Mouse (Mus musculus) lung, embryonic 16.5 days (tissue): ENCODE data around the gene Akap10. TPM values are rescaled to one million over a fixed set of nuclear protein-coding genes. Genes with fewer than 3 reads are reported as not detected.
"Not testable (repeated sequence)": the region's sequence is repeated elsewhere in the genome, so short reads cannot be mapped to it uniquely, and the experiment has no call there.

Experiments used
- ATAC-seq: fragments of 200-750 bp; cut with Nextera tagmentation; 2 replicates; pipeline ENCODE4 v1.8.0; 2017; ENCODE audit warnings: low read depth, mild to moderate bottlenecking, moderate library complexity
- H3K27ac ChIP-seq: fragments of 300-500 bp; sonication (generic); 2 replicates; pipeline ENCODE4 v1.5.1; 2014; ENCODE audit warnings: mild to moderate bottlenecking, control low read depth, low read length
- H3K27me3 ChIP-seq: fragments of 300-500 bp; sonication (generic); 2 replicates; pipeline ENCODE4 v1.6.1; 2014; ENCODE audit warnings: low read depth, low read length, mixed read lengths; ENCODE audit not compliant: control insufficient read depth, insufficient read depth
- H3K36me3 ChIP-seq: fragments of 300-500 bp; sonication (generic); 2 replicates; pipeline ENCODE4 v1.6.1; 2014; ENCODE audit warnings: low read length; ENCODE audit not compliant: control insufficient read depth, insufficient read depth
- H3K4me1 ChIP-seq: fragments of 300-500 bp; sonication (generic); replicated peaks from 2 replicates; pipeline ENCODE4 v1.6.1; 2014; ENCODE audit warnings: low read length, mixed read lengths; ENCODE audit not compliant: control insufficient read depth, insufficient read depth
- H3K4me2 ChIP-seq: fragments of 300-500 bp; sonication (generic); 2 replicates; pipeline ENCODE4 v1.6.1; 2014; ENCODE audit warnings: low read depth, low read length, control low read depth
- H3K4me3 ChIP-seq: fragments of 300-500 bp; sonication (generic); 2 replicates; pipeline ENCODE4 v1.5.1; 2014; ENCODE audit warnings: mild to moderate bottlenecking, low read length, control low read depth
- H3K9ac ChIP-seq: fragments of 300-500 bp; sonication (generic); 2 replicates; pipeline ENCODE4 v1.6.1; 2014; ENCODE audit warnings: low read length, control low read depth
- H3K9me3 ChIP-seq: fragments of 300-500 bp; sonication (generic); 2 replicates; pipeline ENCODE4 v1.6.1; 2016; ENCODE audit warnings: low read length; ENCODE audit not compliant: control insufficient read depth
- WGBS: fragments of 180-500 bp; shearing (Covaris S2); extraction: QIAGEN DNeasy Blood & Tissue Kit; methylation state at CpG from one replicate; pipeline ENCODE4 v1.1.7; 2014; 5-methylcytosine and 5-hydroxymethylcytosine counted together
- polyA plus RNA-seq: library from polyadenylated mRNA; unstranded; fragments of >200 nt; fragmentation: Nextera tagmentation; extraction: Ambion mirVana; gene quantifications from 2 replicates; pipeline ENCODE4 v1.2.1, GENCODE M21; 2015

Gene Akap10
- polyA plus RNA-seq, 1 experiment from 2014 or later, result 15.5 TPM

GRCm38 (mm10) chr11:61853659-61854058, 76.4 kb downstream of the Akap10 start:
- WGBS, result 12% methylated on average over 5 of the region's 5 CpGs
- H3K9ac ChIP-seq, result peak overlapping the region; percentile 99
- H3K27ac ChIP-seq, result peak overlapping the region; percentile 90; the same call in 1 of the 2 replicates
- no peaks in the 10 kb centered on the region for H3K36me3 ChIP-seq
- ATAC-seq, result no peak
- H3K27me3 ChIP-seq, result no peaks in the 10 kb centered on the region
- H3K9me3 ChIP-seq, result no peaks in the 10 kb centered on the region
- H3K4me3 ChIP-seq, result peak overlapping the region; percentile 90
- peaks cover 4% of the 10 kb centered on the region; the same call in 1 of the 2 replicates for H3K4me1 ChIP-seq
- H3K4me2 ChIP-seq, result peak overlapping the region; percentile 81

- Histone ChIP-seq H3K4me2 (no peak overlapping the region), H3K4me1 (peaks cover 4% of the 10 kb centered on the region; the same call in 1 of the 2 replicates), H3K9me3 (no peaks in the 10 kb centered on the region), H3K9ac (no peak overlapping the region), H3K4me3 (no peak overlapping the region), H3K27me3 (no peaks in the 10 kb centered on the region), H3K36me3 (no peaks in the 10 kb centered on the region), H3K27ac (no peak overlapping the region)
- no peak for ATAC-seq
Observed at GRCm38 (mm10) chr11:61852916-61853315, 77.1 kb downstream of the Akap10 start.

- Histone ChIP-seq H3K4me2 (no peak overlapping the region), H3K27ac (no peak overlapping the region), H3K36me3 (no peaks in the 10 kb centered on the region), H3K9ac (no peak overlapping the region), H3K9me3 (no peaks in the 10 kb centered on the region), H3K27me3 (no peaks in the 10 kb centered on the region), H3K4me1 (peaks cover 4% of the 10 kb centered on the region; the same call in 1 of the 2 replicates), H3K4me3 (no peak overlapping the region)
- WGBS, result 80% methylated on average over 3 of the region's 3 CpGs
- no peak for ATAC-seq
Observed at GRCm38 (mm10) chr11:61851195-61851594, 78.9 kb downstream of the Akap10 start.

- H3K4me1 ChIP-seq, H3K27ac ChIP-seq, H3K9ac ChIP-seq, ATAC-seq, H3K9me3 ChIP-seq, H3K4me2 ChIP-seq, H3K27me3 ChIP-seq, H3K4me3 ChIP-seq: not testable (repeated sequence)
- 73% methylated on average over 3 of the region's 3 CpGs for WGBS
- H3K36me3 ChIP-seq, result peaks cover 19% of the 10 kb centered on the region
Observed at GRCm38 (mm10) chr11:61840663-61841062, 89.4 kb downstream of the Akap10 start.

GRCm38 (mm10) chr11:61839940-61840339, 90.1 kb downstream of the Akap10 start:
- H3K4me3 ChIP-seq, result no peak overlapping the region
- H3K4me1 ChIP-seq, result no peaks in the 10 kb centered on the region
- no peak for ATAC-seq
- H3K9me3 ChIP-seq, result no peaks in the 10 kb centered on the region
- H3K27ac ChIP-seq, result no peak overlapping the region
- H3K27me3 ChIP-seq, result no peaks in the 10 kb centered on the region
- H3K9ac ChIP-seq, result no peak overlapping the region
- peaks cover 19% of the 10 kb centered on the region for H3K36me3 ChIP-seq
- no peak overlapping the region for H3K4me2 ChIP-seq

GRCm38 (mm10) chr11:61839182-61839581, 90.9 kb downstream of the Akap10 start:
- H3K4me1 ChIP-seq, result no peaks in the 10 kb centered on the region
- H3K27ac ChIP-seq, result no peak overlapping the region
- H3K4me3 ChIP-seq, result no peak overlapping the region
- no peak for ATAC-seq
- H3K36me3 ChIP-seq, result peaks cover 20% of the 10 kb centered on the region
- H3K9me3 ChIP-seq, result no peaks in the 10 kb centered on the region
- no peak overlapping the region for H3K4me2 ChIP-seq
- 78% methylated on average over 1 of the region's 1 CpGs for WGBS
- no peaks in the 10 kb centered on the region for H3K27me3 ChIP-seq
- no peak overlapping the region for H3K9ac ChIP-seq

Other genes with a start within 250 kb of the Akap10 start
- 2.2 and 2.3 TPM in 2 replicates for gene Fam83g, start 246.2 kb downstream of the Akap10 start, polyA plus RNA-seq
- 0.08 TPM in 1 of 2 replicates, not detected in the other for gene Slc5a10, start 209.4 kb downstream of the Akap10 start, polyA plus RNA-seq
- 31.3 and 31.4 TPM in 2 replicates for gene Prpsap2, start 168.2 kb downstream of the Akap10 start, polyA plus RNA-seq
- gene Ulk2, start 75.2 kb downstream of the Akap10 start, polyA plus RNA-seq, result 12.2 and 12.4 TPM in 2 replicates
- gene Specc1, start 26.5 kb upstream of the Akap10 start, polyA plus RNA-seq, result 9.7 and 12.7 TPM in 2 replicates